Mouse (Mus musculus) mesoderm, embryonic 11.5 days (tissue): ENCODE results near the gene Mpz.
A peak's percentile ranks its signal among the peaks of the same experiment; 100 is the strongest.

Experiments used
- DNase-seq: peaks from one replicate; pipeline ENCODE4 v3.0.0-alpha.2; 2012; ENCODE audit warnings: low read depth, low spot score

Gene Mpz

GRCm38 (mm10) chr1:171187851-171188700 lies 37.6 kb downstream of the Mpz start:
- DNase-seq: peak; percentile 41

DNA sequence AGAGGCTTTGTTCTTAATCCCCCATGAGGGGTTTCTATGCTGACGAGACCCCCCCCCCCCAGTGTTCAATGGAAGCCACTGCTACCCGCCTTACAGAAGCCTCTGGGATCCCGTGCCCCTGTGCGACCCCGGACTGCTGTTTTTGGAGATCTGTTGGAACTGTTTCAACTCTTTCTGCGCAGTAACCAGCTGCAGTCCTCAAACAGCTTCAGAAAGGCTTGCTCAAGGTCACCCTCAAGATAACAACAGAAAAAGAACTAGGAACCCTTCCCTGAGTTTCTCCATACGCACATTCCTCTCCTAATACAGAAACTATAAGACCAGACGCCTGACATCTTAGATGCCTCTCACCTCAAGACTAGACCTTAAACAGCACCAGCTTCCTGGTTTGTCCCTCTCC lies 38.5 kb downstream of the Mpz start:
- DNase-seq: no peak

- DNase-seq: no peak
These were observed 39.1 kb downstream of the Mpz start for GRCm38 (mm10) chr1:171189476-171190114.

- no peak for DNase-seq
These were observed 40.3 kb downstream of the Mpz start for GRCm38 (mm10) chr1:171190832-171191231.

DNA sequence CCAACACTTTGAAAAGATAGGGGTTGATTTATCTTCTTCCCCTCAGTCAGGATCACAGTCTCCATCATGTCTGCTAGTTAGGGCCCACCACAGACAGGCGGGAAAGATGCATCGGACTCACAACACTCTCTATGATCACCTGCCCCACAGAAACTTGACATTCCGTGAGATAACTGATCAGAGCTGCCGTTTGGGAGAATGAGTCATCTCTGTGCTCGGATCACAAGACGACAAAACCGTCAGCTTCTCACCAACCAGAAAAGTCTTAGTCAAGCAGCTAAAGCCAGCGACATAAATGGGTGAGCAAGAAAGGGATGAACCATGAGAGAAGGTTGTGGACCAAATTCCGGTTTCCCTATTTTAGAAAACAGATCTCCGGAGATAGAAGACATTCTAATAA lies 41.8 kb downstream of the Mpz start:
- no peak for DNase-seq

DNA sequence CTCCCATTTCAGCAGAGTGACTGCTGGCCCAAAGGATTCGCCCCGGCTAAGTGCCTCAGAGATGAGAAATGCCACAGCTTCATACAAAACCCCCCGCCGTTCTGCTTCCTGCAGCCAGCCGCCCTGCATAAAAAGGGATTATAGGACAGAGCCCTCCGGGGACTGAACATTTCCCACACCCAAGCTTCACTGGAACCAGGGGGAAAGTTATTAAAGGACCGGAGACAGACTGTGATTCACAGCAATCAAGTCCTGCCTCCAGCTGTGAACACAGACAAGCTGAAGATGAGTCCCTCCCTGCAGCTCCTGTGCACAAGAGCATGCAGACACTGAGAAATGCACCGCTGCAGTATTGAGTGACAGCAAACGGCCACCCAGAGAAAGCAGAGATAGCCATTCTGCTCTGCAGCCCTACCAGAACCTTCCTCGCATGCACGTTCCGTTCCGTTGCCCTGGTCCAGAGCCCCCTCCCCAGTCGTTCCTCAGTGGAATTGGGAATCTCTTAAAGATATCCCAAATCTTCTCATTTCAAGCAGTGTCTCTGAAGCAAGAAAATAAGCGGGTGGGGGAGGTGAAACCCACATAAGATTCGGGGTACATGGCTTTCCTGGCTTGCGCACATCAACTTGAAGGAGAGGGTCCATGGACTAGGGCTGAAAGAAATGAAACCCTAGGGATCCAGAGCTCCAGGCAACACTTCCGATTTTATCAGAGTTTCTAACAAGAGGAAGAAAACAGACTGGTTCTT lies 42.8 kb downstream of the Mpz start:
- peak; percentile 36 for DNase-seq

- no peak for DNase-seq
These were observed 43.7 kb downstream of the Mpz start for GRCm38 (mm10) chr1:171193911-171194830.

DNA sequence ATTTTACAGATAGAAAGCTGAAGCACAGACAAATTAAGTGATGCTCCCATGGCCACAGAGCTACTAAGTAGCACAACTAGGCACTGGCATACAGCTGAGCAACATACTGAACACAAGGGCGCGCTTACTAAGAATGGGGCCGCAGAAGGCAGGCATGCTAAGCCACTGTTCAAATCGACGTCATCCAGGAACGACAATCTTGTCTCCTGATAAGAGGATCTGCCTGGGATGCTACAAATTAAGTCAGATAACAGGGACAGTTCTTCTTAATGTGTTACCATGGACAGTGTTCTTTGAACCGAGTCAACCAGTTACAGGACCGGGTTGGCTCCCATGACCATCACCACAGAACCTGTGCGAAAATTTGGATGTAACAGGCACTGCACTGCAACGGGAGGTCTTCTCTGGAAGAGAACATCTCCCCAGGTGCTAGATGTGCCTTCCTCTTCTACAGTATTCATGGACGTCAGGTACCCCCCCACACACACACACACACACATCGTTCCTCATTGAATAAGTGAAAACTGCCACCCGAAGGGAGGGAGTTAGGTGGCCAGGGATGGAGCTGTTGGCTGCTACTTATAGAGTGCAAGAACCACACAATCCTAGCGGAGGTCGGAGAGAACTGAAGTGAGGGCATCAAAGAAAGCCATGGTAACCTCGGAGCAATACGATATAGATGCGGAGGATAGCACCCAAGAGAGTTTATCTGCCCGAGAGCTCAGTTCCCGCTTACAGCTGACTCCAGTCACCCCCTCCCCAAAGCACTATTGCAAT lies 44.7 kb downstream of the Mpz start:
- DNase-seq: no peak

DNA sequence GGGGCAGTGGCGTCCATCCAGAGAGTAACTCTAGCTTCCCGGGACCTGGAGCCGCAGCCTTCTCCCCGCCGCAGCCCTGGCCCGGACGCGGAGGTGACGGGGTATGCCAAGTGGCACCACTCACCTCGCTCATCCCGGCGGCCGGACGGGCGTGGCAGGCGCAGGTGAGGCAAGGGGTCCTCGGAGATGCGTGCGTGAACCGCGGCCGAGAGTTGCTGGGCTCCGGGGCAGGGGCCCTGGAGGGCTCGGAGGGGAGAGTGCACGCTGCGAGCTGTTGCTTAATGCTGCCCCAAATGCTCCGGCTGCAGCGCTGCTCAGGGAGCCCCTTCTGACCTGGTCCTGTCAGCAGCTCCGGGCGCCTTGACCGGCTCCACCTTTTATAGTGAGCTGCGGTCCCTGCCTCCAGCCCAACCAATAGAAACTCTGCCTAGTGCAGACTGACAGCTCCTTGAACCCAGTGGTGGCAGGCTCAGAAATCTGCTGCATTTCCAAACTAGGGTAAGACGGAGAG lies 45.4 kb downstream of the Mpz start, which contains the start of gene Pcp4l1:
Gene Pcp4l1, minus strand, starts transcription at position 382 of the 511 bp plus-strand sequence.
- peak; percentile 54 for DNase-seq

- DNase-seq: no peak
These were observed 49.0 kb downstream of the Mpz start for GRCm38 (mm10) chr1:171199532-171199931.

- no peak for DNase-seq
These were observed 50.3 kb downstream of the Mpz start for GRCm38 (mm10) chr1:171200769-171201168.

DNA sequence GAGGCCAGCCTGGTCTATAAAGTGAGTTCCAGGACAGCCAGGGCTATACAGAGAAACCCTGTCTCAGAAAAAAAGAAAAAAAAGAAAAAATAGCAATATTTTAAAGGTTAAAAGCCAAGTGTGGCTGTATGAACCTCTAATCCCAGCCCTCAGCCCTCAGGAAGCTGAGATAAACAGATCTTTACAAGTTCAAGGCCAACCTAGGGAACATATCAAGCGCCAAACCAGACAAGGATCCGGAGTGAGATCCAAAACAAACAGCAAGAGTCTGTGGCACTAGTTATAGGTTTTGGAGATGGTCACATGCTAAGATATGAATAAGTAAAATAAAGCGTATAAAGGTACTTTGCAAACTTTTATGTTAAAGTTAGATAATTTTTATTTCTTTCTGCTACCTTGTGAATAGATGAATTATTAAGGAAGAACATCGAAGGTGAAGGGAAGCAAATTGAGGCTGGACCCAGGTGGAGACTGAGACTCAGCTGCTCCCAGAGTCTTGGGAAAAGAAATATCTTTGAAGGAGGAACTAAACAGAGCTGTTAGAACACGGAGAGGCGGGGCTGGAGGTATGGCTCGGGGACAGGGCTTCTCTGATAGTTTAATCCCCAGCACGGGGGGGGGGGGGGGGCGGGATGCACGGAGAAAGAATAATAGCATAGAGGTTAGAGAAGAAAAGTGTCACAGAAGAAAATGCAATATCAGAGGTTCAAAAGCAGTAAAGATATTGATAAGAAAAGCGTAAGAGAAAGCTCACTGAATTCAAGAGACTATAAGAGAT lies 53.1 kb downstream of the Mpz start:
- DNase-seq: no peak

DNA sequence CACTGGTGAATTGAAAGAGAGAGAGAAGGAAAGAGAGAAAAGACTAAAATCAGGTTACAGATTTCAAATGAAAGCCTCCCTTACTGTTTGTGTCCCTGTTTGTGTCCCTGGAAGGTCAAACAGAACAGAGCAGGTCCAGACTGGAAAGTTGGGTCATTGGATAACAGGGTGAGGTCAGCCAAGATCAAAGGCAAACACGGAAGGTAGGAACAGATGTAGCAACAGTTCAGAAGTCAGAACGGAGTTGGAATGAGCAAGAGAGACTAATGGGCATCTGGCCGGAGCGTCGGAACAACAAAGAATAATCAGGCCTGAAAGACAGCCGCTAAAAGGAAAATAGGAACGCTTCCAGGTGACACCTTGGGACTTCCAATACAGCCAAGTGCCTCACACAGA lies 53.7 kb downstream of the Mpz start:
- no peak for DNase-seq

DNA sequence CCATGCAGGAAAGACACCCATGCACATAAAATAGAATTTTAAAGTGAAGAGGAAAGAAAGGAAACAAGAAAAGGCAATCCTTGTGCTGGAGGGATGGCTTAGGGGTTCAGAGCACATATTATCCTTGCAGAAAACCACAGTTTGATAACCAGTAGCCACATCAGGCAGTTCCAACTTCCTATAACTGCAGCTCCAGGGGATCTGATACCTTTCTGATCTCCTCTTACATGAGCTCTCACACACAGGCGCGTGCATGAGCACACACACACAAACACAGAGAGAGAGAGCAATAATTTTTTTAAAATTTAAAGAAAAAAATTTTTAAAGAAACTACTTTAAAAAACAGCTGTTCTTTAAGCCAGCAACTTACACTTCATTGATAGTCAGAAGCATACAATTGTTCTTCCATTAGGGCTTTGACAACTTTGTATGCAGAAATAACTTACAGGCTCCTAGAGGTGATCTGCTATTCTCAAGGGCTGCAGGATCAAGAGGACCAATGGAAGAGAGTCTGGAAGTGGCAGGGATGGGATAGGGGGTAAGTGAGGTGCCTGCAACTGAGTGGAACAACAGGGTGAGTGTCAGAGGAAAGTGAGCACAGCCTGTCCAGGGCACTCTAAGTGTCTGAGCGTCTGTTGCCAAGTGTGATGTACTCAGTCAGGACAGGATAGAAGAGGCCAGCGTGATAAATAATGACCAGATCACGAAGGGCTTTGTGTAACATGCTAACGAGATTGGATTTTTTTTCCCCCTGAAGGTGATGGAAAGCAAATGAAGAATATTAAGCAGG lies 55.4 kb downstream of the Mpz start:
- no peak for DNase-seq

DNA sequence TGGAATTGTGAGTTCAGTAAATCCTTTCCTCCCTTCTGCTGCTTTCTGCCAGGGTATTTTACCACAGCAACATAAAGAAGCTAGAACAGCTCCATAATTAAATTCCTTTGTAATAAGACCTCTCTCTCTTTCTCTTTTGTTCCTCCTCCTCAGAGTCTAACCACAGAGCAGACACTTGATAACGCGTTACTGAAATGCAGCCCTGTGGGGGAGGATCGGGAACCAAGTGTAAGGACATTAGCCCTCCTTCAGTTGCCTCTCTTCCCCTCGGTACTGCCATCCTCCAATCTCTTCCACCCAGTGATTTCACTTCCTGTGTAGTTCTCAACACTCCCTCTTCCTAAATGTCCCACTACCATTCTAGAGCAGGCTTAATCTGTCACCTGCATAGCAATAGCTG lies 58.9 kb downstream of the Mpz start:
- DNase-seq: no peak
